Mouse (Mus musculus) urinary bladder, adult 2 months (tissue): Measurements from ENCODE around the gene Atg13. TPM values are rescaled to one million over a fixed set of nuclear protein-coding genes. Genes with fewer than 3 reads are reported as not detected.
"Not testable (repeated sequence)": the region's sequence is repeated elsewhere in the genome, so short reads cannot be mapped to it uniquely, and the experiment has no call there.

Experiments
- DNase-seq: peaks from one replicate; pipeline ENCODE4 v3.0.0; 2022; ENCODE audit warnings: low spot score
- polyA plus RNA-seq: library from polyadenylated mRNA; depleted of rRNA; stranded (reverse); fragments of >200 nt; gene quantifications from 2 replicates; pipeline ENCODE4 v1.2.3, GENCODE M21; 2012; rRNA removed

The Atg13 gene
- 37.0 and 38.0 TPM in 2 replicates for polyA plus RNA-seq

DNA sequence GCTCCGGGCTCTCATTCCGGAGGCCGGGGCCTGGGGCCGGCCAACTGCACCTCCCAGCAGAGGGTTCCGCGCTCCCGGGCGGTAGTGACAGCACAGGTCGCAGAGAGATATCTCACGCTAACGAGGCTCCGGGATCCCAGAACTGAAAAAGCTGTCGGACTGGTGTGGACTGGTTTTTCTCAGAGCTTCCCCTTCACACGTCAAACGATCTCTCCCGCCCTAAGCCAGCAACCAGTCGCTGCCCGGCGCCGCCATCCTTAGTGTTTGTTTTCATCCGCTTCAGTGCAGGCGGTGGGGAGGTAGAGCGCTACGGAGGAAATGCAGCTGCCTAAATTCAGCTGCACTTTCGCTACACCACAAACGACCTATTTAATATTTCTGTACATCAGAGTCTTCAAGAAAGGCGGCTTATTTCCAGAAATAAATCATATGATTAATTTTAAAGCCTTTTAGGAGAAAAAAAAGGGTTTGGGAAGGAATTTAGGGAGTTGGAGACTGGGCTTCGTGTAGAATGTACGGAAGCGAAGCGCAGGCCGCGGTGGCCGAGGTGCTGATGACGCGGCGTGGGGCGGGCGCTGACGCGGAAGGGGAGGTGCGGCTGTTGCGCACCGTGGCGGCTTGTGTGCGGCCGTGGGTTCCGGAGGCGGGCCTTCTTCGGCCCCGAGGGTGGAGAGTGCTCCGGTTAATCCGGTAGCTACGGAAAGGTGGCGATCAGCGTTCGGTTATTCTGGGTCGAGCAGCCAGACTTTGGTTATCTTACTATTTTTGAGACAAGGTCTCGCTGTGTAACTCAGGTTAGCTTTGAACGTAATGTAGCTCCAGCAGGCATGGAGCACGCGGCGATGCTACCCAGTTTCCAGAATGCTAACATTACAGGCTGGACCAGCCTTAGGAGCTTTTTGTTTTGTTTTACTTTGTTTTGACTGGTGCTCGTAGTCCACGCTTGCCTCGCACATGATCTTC is at the start of gene Atg13, which contains the start of gene Harbi1:
TSS of gene Atg13 (minus strand) at position 305 of the 963 bp plus-strand sequence.
TSS of gene Harbi1 (plus strand) at position 581 of the 963 bp plus-strand sequence.
- peak; percentile 85 for DNase-seq

DNA sequence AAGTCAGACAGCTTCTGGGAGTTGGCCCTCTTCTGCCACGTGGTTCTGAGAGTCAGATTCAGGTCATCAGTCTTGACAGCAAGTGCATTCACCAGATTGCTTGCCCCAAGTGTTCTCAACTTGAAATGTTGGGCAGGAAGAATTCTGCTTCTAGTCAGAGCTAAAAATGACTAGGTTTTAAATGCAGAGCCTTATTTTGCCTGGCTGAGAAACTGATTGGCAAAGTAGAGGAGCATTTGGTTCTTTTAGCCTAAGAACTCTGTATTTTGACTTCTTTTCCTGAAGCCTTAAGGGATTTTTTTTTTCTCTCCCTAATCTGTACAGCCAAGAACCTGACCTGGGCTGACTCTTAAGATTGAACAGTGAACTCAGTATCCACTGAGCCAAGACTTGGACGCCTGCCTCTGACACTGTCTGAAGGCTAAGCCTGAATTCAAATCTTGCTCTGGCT is 39.5 kb upstream of the Atg13 start:
- no peak for DNase-seq

DNA sequence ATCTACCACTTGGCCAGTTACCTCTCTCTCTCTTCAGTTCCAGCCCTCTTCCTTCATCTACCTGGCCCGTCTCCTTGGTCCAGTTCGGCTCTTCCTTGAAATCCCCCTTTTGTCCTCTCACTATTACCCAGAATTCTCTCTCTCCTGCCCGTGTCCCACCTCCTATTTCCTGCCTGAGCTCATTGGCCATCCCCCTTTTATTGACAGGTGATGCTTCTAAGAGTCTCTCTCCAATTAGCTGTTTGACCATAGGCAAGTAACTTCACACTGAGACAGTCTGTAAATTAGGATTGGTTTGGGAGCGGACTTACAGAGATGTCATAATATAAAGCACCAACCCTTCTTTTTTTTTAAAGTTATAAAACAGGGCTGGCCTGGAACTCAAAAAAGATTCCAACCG is 34.3 kb upstream of the Atg13 start:
- DNase-seq: no peak

DNA sequence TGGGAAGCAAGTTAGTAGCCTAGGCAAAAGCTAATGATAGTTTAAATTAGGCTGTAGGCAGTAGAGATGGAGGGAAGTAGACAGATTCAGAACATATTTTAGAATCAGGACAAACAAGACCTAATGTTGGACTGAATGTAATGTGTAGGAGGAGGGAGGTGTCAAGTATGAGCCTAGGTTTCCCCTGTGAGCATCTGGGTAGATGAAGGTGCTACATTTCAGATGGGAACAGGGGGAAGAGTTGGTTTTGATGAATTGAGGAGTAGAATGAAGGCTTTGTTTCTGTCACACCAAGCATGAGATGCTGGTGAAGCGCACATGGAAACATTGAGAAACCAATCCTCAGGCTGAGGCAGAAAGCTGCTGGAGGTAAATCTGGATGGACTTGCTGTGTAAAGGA is 29.2 kb upstream of the Atg13 start:
- no peak for DNase-seq

DNA sequence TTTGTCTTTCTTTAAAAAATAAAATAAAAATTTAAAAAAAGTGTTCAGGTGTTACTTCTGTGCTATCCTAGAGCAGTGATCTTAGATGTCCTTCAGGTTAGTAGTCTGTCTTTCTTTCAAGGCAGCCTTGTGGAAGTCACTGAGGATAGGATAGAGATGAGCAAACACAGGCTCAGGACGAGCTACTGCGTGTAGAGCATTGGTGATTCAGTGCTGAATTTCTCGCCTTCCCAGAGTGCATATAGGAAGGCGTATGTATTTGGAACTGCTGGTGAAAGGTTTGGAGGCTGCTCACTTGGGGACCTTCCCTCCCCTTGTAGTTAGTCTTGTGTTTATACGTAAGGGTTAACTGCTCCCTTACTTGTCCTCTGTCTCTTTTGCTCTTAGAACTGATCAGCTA is 24.8 kb upstream of the Atg13 start:
- DNase-seq: no peak

DNA sequence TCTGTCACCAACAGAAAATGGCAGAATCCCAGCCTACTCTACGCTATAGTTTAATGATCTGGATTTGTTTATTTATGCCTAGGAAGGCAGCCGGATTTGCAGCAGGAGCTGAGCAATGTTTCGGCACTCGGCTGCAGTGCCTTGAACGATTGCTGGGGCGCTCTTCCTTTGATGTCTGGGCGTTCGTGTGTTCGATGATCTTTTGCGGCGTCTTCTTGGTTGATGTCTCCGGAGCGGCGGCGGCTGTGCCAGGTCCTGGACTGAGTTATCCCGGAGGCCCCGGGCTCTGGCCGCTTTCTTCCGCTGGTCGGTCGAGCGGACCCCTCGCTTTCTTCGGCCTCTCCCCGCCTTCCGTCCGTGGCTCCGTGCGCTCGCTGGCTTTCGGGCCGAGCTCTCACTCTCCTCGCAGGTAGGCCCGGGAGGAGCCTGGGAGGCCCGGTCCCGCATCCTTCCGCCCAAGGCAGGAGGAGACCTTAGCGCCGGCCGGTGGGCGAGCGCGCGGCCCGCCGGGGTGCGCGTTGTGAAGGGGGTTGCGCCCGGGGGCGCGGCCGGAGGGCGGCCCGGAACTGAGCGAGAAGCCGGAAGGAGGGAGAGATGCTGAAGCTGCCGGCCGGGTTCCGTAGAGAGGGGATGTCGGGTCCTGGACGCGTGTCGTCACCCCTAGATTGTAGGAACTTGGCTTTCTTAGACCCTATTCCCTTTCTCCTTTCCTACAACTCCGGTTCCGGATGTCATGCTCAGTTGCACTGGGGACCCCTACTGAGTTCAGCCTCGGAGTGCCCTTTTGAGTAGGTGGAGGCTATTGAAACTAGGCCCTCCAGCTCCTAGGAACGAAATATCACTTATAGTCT is 19.8 kb upstream of the Atg13 start, which contains the start of gene Ambra1:
TSS of gene Ambra1 (plus strand) at position 164 of the 851 bp plus-strand sequence.
- peak; percentile 64 for DNase-seq

DNA sequence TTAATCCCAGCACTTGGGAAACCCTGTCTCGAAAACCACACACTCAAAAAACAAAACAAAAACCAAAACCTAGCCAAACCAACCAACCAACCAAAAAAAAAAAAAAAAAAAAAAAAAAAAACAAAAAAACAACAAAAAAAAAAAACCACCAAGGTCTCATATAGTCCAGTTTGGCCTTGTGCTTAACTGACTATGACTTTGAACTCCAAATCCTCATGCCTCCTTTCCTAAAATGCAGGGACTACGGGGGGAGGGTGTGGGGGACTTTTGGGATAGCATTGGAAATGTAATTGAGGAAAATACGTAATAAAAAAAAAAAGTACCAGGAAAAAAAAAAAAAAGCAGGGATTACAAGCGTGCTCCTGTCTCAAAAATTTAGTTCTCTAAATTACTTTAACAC is 19.2 kb upstream of the Atg13 start:
- DNase-seq: no peak

DNA sequence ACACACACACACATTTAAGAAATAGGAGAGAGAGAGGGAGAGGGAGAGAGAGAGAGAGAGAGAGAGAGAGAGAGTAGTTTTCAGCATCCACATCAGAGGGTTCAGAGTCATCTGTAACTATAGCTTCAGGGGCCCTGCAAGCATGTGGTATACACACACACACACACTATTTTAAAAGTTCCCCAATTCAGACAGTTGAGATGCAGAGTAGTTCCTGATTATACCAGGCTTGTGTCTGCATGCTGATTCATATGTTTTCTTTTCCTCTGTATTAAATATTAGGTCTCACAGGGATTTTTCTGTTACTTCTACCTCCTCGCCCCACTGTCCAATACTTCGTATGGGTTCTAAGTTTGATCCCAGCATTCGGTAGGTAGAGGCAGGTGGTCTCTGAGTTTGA is 16.6 kb upstream of the Atg13 start:
- DNase-seq: no peak

DNA sequence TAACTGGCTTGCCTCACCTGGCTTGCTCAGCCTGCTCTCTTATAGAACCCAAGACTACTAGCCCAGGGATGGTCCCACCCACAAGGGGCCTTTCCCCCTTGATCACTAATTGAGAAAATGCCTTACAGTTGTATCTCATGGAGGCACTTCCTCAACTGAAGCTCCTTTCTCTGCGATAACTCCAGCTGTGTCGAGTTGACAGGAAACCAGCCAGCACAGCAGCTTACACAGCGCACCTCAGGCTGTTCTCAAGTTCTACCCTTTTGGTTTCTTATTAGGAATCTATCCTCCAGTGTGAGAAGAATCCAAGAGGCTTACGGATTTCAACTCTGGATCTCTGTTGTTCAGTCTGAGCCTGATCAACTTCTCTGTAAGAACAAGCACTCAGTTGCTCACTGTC is 15.1 kb upstream of the Atg13 start:
- not testable (repeated sequence) for DNase-seq

DNA sequence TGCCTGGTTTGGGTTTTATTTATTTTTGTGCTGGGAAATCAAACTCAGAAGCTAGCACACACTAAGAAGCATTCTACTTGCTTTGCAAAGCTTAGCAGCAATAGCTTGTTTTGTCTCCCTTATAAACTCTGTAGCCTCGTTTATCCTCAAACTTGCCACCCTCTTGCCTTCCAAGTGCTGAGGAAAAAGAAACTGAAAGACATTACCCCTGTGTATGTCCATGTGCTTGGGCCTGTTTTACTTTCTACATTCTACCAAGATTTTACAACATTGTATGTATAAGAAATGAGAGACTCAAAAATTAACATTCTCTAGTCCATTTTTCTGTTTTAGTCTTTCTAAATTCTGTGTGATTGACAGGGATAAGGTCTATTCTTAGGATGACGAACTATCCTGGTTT is 14.3 kb upstream of the Atg13 start:
- no peak for DNase-seq

DNA sequence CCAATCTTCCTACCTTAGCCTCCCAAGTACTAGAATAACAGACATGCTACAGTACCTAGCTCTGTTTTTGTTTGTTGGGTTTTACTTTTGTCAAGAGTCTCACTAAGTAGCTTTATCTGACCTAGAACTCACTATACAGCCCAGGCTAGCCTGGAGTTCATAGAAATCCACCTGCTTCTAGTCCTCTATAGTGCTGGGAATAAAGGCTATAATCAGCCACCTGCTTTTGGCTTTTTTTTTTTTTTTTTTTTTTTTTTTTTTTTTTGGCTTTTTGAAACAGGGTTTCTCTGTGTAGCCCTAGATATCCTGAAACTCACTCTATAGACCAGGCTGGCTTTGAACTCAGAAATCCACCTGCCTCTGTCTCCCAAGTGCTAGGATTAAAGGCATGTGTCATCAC is 13.6 kb upstream of the Atg13 start:
- no peak for DNase-seq

DNA sequence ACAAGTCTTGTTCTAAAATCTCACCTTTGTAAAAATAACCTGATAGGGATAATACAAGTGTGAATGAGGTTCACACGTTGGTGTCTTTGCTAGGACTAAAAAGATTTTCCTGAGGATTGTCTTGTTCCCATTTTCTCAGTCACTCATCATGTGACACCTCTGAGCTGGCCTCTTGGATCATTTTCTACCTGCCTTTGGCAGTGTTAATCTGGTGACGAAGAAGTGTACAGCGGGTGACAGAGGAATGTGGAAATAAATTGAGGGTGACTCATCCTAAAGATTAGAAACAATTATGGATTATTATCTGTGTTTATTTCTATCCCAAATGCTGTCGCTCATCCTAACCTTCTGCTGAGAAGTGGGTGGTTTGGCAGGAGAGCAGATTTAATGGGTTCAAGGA is 13.0 kb upstream of the Atg13 start:
- DNase-seq: no peak

DNA sequence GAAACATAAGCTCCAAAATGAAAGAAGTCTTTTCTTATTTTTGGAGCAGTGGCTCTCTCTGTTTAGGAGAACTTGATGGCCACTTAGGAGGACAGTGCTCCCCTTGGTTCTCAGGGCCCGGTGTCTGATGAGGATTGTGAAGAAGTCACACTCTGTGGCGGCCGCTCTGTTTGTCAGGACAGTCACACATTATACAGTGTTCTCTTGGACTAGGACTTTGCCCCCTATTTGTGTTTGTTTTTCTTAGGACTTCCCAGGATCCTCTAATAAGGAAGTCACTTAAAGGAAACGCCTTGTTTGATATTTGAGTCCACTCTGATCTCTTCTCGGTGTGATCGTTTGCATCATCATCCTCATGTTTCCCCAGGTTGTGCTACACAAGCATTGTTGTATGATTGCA is 7.9 kb upstream of the Atg13 start:
- no peak for DNase-seq

DNA sequence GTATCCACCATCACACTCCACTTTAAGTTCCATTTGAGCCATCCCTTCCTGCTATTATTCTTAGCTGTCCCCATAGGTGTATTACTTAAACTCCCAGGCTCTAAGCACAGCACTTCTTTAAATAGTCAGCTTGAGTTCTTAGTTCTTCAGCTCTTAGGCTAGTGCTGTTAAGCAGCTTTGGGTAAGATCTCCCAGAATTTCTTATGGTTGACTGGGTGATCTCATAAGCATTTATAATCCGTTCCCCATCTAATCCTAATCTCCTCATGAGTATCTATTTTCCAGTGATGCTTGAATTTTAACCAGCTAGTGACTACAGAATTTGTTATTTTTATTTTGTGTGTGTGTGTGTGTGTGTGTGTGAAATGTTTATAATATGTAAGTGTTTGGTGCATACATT is 4.5 kb upstream of the Atg13 start:
- DNase-seq: no peak

DNA sequence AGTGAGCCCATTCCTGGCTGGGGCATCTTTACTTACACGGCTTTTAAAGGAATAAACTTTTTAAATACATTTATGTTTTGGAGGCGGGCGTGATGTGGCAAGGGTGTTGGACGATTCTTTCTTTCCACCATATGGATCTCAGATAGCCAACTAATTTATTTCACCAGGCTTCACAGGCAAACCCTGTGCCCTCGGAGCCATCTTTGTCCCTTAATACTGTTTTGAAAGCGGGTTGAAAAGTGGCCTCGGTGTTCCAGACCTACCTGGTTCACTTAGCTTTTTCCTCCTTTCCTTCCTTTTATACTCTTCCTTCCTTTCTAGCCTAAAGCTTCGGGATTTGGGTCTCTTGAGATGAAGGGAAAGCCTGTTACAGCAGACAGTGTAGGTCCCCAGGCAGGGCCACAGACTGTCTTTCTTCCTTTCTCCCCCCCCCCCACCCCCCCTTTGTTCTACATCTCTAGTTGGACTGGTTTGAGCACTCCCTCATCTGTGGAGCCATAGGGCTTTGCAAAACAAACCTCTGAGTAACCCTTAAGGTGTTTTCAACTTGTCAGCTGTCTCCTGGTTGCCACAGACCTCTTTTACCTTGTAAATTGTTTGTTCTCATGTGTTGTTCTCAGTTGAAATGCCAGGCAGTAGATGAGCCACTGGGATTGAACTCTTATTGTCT is 1.0 kb upstream of the Atg13 start:
- DNase-seq: no peak

DNA sequence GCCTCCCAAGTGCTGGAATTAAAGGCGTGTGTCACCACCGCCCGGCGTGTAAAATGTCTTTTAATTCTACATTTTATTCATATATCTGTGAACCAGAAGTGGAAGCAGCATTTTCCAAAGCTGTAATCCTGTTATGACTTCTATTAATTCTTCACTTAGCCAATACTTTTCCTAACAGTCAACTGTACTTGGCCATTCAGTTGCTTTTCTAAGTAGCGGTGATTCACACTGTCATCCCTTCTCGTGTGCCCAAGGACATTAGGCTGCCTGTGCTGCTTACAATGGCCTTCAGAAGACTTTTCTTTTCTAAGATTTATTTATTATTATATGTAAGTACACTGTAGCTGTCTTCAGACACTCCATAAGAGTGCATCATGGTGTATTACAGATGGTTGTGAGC is 2.0 kb downstream of the Atg13 start:
- no peak for DNase-seq

DNA sequence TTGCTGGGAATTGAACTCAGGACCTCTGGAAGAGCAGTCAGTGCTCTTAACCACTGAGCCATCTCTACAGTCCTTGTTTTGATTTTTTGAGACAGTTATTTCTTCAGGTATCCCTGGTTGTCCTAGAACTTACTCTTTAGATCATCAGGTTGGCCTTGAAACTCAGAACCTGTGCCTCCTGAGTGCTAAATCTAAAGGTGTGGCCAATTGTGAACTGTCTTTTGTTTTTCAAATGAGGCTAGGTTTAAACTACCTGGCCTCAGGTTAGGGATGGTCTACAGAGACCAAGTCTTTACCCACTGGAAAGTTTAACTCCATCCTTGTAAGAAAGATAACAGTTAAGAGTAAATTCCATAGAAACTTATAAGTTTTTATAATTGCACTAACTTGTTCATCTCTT is 3.9 kb downstream of the Atg13 start:
- no peak for DNase-seq

DNA sequence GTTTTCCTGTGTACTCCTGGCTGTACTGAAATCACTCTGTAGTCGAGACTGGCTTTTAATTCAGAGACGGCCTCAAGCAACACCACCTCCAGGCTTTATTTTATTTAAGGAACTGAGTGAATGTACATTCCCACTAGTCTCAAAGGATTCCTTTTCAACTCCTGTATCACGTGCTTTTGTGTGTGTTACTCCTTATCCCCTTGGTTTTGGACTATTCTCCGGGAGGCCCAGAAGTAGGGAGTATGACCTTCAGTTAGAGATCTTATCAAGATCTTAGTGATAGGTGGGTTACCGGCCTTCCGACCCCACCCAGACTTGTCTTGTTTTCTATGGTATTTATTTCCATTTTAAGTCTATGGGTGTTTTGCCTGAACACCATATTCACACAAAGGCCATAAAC is 4.6 kb downstream of the Atg13 start:
- DNase-seq: no peak

DNA sequence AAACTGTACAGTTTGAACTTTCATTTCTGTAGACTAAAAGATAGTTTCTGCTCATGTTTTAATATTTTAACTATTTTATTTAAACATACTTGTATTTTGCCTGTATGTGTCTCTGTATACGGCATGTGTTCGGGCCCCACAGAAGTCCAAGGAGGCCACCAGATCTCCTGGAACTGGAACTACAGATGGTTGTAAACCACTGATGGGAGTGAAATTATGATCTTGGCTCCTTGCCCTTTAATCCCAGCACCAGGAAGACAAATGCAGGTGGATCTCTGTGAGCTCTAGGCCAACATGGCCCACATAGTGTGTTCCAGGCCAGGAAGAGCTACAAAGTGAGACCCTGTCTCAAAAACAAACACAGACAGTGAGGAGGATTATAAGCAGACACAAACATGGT is 9.0 kb downstream of the Atg13 start:
- DNase-seq: no peak

DNA sequence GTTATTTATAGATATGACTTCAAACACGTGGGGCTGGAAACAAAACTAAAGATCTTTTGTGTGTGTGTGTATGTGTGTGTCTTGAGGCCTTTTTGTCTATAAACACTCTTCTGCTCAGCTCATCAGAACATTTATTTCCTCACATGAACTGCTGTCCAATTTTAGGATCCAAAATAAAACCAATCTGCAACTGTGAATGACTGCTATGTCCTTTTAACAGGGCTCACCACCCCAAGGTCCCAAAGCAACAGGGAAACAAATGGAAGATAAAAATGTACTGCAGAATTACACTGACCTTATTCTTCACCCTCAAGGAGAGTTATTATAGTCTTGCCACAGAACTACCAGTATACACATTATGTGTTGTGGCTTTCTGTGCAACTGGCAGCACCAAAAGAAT is 11.2 kb downstream of the Atg13 start:
- no peak for DNase-seq

DNA sequence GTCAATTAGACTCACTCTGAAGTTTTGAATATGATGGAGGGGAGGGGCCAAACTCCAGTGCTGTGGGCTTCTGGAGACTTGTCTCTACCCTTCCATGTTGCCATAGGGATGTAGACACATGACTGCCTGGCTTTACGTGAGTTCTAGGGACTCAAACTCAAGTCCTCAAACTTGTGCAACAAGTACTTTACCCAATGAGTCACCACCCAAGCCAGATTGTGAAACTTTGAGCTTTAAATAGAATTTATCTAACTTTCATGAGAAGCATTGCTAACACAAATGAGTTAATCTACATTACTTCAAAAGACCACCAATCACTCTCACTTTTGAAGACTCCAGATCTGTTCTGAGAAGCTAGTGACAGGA is 14.2 kb downstream of the Atg13 start:
- DNase-seq: no peak
